Mouse (Mus musculus): ENCODE measurements around the gene Fahd1. TPM values are rescaled to one million over a fixed set of nuclear protein-coding genes. Genes with fewer than 3 reads are reported as not detected.

Fahd1 gene
- polyA plus RNA-seq (2012; rRNA removed) (18.6 and 24.0 TPM in 2 replicates), polyA plus RNA-seq (2014; fragmentation: Nextera tagmentation; extraction: Ambion mirVana) (37.2 and 40.1 TPM in 2 replicates)

DNA sequence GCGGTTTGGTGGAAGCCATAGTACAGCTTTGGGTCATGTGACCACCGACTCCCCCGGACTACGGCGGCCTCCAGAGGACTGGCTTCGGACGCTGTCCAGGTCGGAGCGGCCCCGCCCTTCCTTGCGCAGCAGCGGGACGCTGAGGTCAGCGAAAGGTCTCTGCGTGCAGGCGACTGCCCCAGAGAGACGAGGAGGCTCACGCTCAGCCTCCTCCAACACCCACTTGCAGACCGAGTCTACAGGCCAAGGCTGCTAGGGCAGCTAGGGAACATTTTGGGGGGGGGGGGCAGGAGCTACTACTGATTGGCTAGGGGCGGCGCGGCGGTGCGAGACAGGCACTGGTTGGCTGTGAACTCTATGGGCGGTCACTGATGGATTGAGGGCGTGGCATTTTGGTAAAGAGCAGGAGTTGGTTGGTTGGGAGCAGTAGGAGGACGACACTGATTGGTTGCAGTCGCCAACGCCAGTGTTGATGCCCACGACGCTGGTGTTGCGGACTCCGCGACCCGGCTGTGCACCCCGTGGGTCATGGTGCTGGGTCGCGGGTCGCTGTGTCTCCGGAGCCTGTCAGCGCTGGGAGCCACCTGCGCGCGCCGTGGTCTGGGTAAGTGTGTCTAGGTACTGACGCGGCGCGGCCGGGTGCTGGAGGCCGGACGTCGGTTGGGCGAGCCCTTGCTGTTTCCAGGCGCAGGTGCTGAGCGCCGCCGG is at the start of gene Fahd1:
TSS of gene Fahd1 (minus strand) at position 300 of the 708 bp plus-strand sequence.
- no peaks in the 10 kb centered on the region for H3K9me3 ChIP-seq (ENCODE audit: control insufficient read depth, low read length)
- peaks cover 18% of the 10 kb centered on the region for H3K36me3 ChIP-seq (replicated peaks; ENCODE audit: control insufficient read depth, insufficient read depth, low read depth)
- peaks cover 18 to 21% of the 10 kb centered on the region in 2 experiments for H3K4me1 ChIP-seq (replicated peaks; ENCODE audit: control insufficient read depth in 2 of 2, insufficient read depth in 2 of 2, low read length in 1 of 2)
- peak; percentile 98 to 99 (median 98) for DNase-seq (ENCODE audit: low read depth in 3 of 3, low spot score in 3 of 3)
- peak; percentile 92 for ATAC-seq (ENCODE audit: insufficient read depth)
- H3K4me3 ChIP-seq (ENCODE audit: insufficient read depth in 1 of 2, low read depth in 2 of 2, low read length in 2 of 2): peak within 1 kb of the TSS; percentile 71 to 83
- TF ChIP-seq CTCF (IDR thresholded peaks at IDR 0.05; ENCODE audit: low read depth): 0 out of 2 replicates have a peak, but pooled peaks have one; percentile 36
- TF ChIP-seq EP300 (IDR thresholded peaks at IDR 0.05; ENCODE audit: low read depth): no peak
- peak within 1 kb of the TSS; percentile 92 for H3K27ac ChIP-seq
- H3K4me2 ChIP-seq (ENCODE audit: low read depth): peak within 1 kb of the TSS; percentile 89
- H3K27me3 ChIP-seq (ENCODE audit: control insufficient read depth, insufficient read depth, low read length): no peaks in the 10 kb centered on the region
- peak within 1 kb of the TSS; percentile 86 for H3K9ac ChIP-seq (replicated peaks)
- under 1% methylated on average over 58 of the region's 58 CpGs for WGBS (ENCODE audit: insufficient replicate concordance)

DNA sequence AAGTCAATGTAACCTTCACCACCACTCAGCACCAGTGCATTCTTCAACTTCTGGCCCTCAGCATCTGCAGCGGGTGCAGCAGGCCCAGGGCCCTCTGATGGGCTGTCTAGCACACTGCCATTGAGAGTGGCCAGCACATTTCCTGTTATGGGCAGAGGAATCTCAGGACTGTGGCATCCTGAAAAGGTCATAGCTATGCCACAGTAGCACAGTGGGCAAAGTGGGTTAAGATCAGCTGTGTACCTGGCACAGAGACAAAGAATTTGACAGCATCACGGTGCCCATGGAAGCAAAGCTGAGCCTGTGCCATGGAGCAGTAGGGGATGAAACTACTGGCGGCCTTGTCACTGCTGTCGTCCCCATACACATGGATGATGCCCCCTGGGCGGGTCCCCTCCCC is 49.0 kb upstream of the Fahd1 start:
- ATAC-seq (ENCODE audit: insufficient read depth) (no peak), DNase-seq (ENCODE audit: low read depth in 3 of 3, low spot score in 3 of 3) (no peak)
- Histone ChIP-seq H3K4me2 (ENCODE audit: low read depth) (no peak overlapping the region), H3K27me3 (ENCODE audit: control insufficient read depth, insufficient read depth, low read length) (no peaks in the 10 kb centered on the region), H3K4me3 (ENCODE audit: insufficient read depth in 1 of 2, low read depth in 2 of 2, low read length in 2 of 2) (no peak overlapping the region), H3K36me3 (replicated peaks; ENCODE audit: control insufficient read depth, insufficient read depth, low read depth) (peaks cover 58% of the 10 kb centered on the region), H3K9me3 (ENCODE audit: control insufficient read depth, low read length) (no peaks in the 10 kb centered on the region), H3K9ac (replicated peaks) (no peak overlapping the region), H3K27ac (no peak overlapping the region), H3K4me1 (replicated peaks; ENCODE audit: control insufficient read depth in 2 of 2, insufficient read depth in 2 of 2, low read length in 1 of 2) (peaks cover 36 to 39% of the 10 kb centered on the region in 2 experiments)
- TF ChIP-seq EP300 (IDR thresholded peaks at IDR 0.05; ENCODE audit: low read depth) (no peak), CTCF (IDR thresholded peaks at IDR 0.05; ENCODE audit: low read depth) (no peak)
- WGBS (ENCODE audit: insufficient replicate concordance): 81% methylated on average over 5 of the region's 5 CpGs

- no peak for DNase-seq (ENCODE audit: low read depth in 3 of 3, low spot score in 3 of 3)
- TF ChIP-seq EP300 (IDR thresholded peaks at IDR 0.05; ENCODE audit: low read depth) (no peak), CTCF (IDR thresholded peaks at IDR 0.05; ENCODE audit: low read depth) (no peak)
- WGBS (ENCODE audit: insufficient replicate concordance): 75% methylated on average over 4 of the region's 4 CpGs
These were observed 48.1 kb upstream of the Fahd1 start for GRCm38 (mm10) chr17:24898041-24898854.

GRCm38 (mm10) chr17:24897600-24897999 is 47.4 kb upstream of the Fahd1 start:
- Histone ChIP-seq H3K9me3 (ENCODE audit: control insufficient read depth, low read length) (no peaks in the 10 kb centered on the region), H3K36me3 (replicated peaks; ENCODE audit: control insufficient read depth, insufficient read depth, low read depth) (peaks cover 50% of the 10 kb centered on the region), H3K4me1 (replicated peaks; ENCODE audit: control insufficient read depth in 2 of 2, insufficient read depth in 2 of 2, low read length in 1 of 2) (peaks cover 25 to 27% of the 10 kb centered on the region in 2 experiments), H3K27me3 (ENCODE audit: control insufficient read depth, insufficient read depth, low read length) (no peaks in the 10 kb centered on the region), H3K4me2 (ENCODE audit: low read depth) (peak overlapping the region; percentile 97), H3K9ac (replicated peaks) (peak overlapping the region; percentile 94), H3K27ac (peak overlapping the region; percentile 42), H3K4me3 (ENCODE audit: insufficient read depth in 1 of 2, low read depth in 2 of 2, low read length in 2 of 2) (peak overlapping the region; percentile 83 to 99; a peak in 2 of 4 replicates)
- DNase-seq (ENCODE audit: low read depth in 3 of 3, low spot score in 3 of 3) (no peak), ATAC-seq (ENCODE audit: insufficient read depth) (no peak)
- WGBS (ENCODE audit: insufficient replicate concordance): 71% methylated on average over 4 of the region's 4 CpGs
- TF ChIP-seq EP300 (IDR thresholded peaks at IDR 0.05; ENCODE audit: low read depth) (no peak), CTCF (IDR thresholded peaks at IDR 0.05; ENCODE audit: low read depth) (no peak)

More at GRCm38 (mm10) chr17:24898041-24898854, 48.1 kb upstream of the Fahd1 start:
- Histone ChIP-seq H3K36me3 (replicated peaks; ENCODE audit: control insufficient read depth, insufficient read depth, low read depth) (peaks cover 49% of the 10 kb centered on the region), H3K4me3 (ENCODE audit: insufficient read depth in 1 of 2, low read depth in 2 of 2, low read length in 2 of 2) (peak overlapping the region in 1 of 2 experiments; percentile 99; a peak in 2 of 4 replicates), H3K9me3 (ENCODE audit: control insufficient read depth, low read length) (no peaks in the 10 kb centered on the region), H3K4me2 (ENCODE audit: low read depth) (peak overlapping the region; percentile 97), H3K27ac (peak overlapping the region; percentile 42), H3K27me3 (ENCODE audit: control insufficient read depth, insufficient read depth, low read length) (no peaks in the 10 kb centered on the region), H3K9ac (replicated peaks) (no peak overlapping the region; the same call in 1 of the 2 replicates), H3K4me1 (replicated peaks; ENCODE audit: control insufficient read depth in 2 of 2, insufficient read depth in 2 of 2, low read length in 1 of 2) (peaks cover 30 to 32% of the 10 kb centered on the region in 2 experiments)
- no peak for ATAC-seq (ENCODE audit: insufficient read depth)

DNA sequence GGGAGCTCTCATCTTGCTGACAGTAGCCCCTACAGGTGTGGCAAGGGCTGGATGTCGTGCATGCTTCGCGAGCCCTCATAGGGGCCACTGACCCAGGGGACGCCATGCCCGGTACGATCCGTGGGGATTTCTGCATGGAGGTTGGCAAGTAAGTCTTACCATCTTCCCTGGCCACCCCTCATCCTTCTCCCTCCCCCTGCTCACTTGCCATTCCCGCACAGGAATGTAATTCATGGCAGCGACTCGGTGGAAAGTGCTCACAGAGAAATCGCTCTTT is 46.8 kb upstream of the Fahd1 start:
- H3K4me3 ChIP-seq (ENCODE audit: insufficient read depth in 1 of 2, low read depth in 2 of 2, low read length in 2 of 2): peak overlapping the region; percentile 83 to 99
- H3K27me3 ChIP-seq (ENCODE audit: control insufficient read depth, insufficient read depth, low read length): no peaks in the 10 kb centered on the region
- peak overlapping the region; percentile 97 for H3K4me2 ChIP-seq (ENCODE audit: low read depth)
- WGBS (ENCODE audit: insufficient replicate concordance): 51% methylated on average over 11 of the region's 11 CpGs
- peaks cover 19 to 21% of the 10 kb centered on the region in 2 experiments for H3K4me1 ChIP-seq (replicated peaks; ENCODE audit: control insufficient read depth in 2 of 2, insufficient read depth in 2 of 2, low read length in 1 of 2)
- TF ChIP-seq EP300 (IDR thresholded peaks at IDR 0.05; ENCODE audit: low read depth) (no peak), CTCF (IDR thresholded peaks at IDR 0.05; ENCODE audit: low read depth) (no peak)
- peak overlapping the region; percentile 61 for H3K27ac ChIP-seq
- no peak for DNase-seq (ENCODE audit: low read depth in 3 of 3, low spot score in 3 of 3)
- H3K9ac ChIP-seq (replicated peaks): peak overlapping the region; percentile 94
- no peaks in the 10 kb centered on the region for H3K9me3 ChIP-seq (ENCODE audit: control insufficient read depth, low read length)
- no peak for ATAC-seq (ENCODE audit: insufficient read depth)
- H3K36me3 ChIP-seq (replicated peaks; ENCODE audit: control insufficient read depth, insufficient read depth, low read depth): peaks cover 54% of the 10 kb centered on the region

All from liver, embryonic 14.5 days (tissue).